Mouse (Mus musculus) hindbrain, embryonic 15.5 days (tissue): ENCODE measurements around the gene Zfp664. TPM values are rescaled to one million over a fixed set of nuclear protein-coding genes. Genes with fewer than 3 reads are reported as not detected.

Source experiments
- ATAC-seq: fragments of 200-750 bp; cut with Nextera tagmentation; 2 replicates; pipeline ENCODE4 v1.8.0; 2017; ENCODE audit warnings: low read depth, moderate number of reproducible peaks, moderate TSS enrichment; ENCODE audit not compliant: low FRiP score
- H3K27ac ChIP-seq: fragments of 300-500 bp; sonication (generic); replicated peaks from 2 replicates; pipeline ENCODE4 v1.5.1; 2015; ENCODE audit warnings: mild to moderate bottlenecking, inconsistent platforms
- H3K27me3 ChIP-seq: fragments of 300-500 bp; sonication (generic); 2 replicates; pipeline ENCODE4 v1.6.1; 2015; ENCODE audit warnings: control low read depth, inconsistent platforms
- H3K36me3 ChIP-seq: fragments of 300-500 bp; sonication (generic); 2 replicates; pipeline ENCODE4 v1.6.1; 2015; ENCODE audit warnings: control low read depth, inconsistent platforms
- H3K4me1 ChIP-seq: fragments of 300-500 bp; sonication (generic); replicated peaks from 2 replicates; pipeline ENCODE4 v1.6.1; 2015; ENCODE audit warnings: control low read depth, inconsistent platforms
- H3K4me2 ChIP-seq: fragments of 300-500 bp; sonication (generic); 2 replicates; pipeline ENCODE4 v1.6.1; 2015; ENCODE audit warnings: moderate library complexity, mild to moderate bottlenecking, inconsistent platforms
- H3K4me3 ChIP-seq: fragments of 300-500 bp; sonication (generic); 2 replicates; pipeline ENCODE4 v1.5.1; 2015; ENCODE audit warnings: mild to moderate bottlenecking, inconsistent platforms
- H3K9ac ChIP-seq: fragments of 300-500 bp; sonication (generic); 2 replicates; pipeline ENCODE4 v1.6.1; 2015; ENCODE audit warnings: inconsistent platforms
- H3K9me3 ChIP-seq: fragments of 300-500 bp; sonication (generic); 2 replicates; pipeline ENCODE4 v1.6.1; 2016; ENCODE audit warnings: control low read depth, inconsistent platforms
- WGBS: fragments of 180-500 bp; shearing (Covaris S2); methylation state at CpG from one replicate; pipeline ENCODE4 v1.1.7; 2015; 5-methylcytosine and 5-hydroxymethylcytosine counted together
- polyA plus RNA-seq: library from polyadenylated mRNA; unstranded; fragments of >200 nt; fragmentation: Nextera tagmentation; extraction: Ambion mirVana; gene quantifications from 2 replicates; pipeline ENCODE4 v1.2.1, GENCODE M21; 2015

Gene Zfp664
- polyA plus RNA-seq, 1 experiment from 2014 or later = 103 TPM

DNA sequence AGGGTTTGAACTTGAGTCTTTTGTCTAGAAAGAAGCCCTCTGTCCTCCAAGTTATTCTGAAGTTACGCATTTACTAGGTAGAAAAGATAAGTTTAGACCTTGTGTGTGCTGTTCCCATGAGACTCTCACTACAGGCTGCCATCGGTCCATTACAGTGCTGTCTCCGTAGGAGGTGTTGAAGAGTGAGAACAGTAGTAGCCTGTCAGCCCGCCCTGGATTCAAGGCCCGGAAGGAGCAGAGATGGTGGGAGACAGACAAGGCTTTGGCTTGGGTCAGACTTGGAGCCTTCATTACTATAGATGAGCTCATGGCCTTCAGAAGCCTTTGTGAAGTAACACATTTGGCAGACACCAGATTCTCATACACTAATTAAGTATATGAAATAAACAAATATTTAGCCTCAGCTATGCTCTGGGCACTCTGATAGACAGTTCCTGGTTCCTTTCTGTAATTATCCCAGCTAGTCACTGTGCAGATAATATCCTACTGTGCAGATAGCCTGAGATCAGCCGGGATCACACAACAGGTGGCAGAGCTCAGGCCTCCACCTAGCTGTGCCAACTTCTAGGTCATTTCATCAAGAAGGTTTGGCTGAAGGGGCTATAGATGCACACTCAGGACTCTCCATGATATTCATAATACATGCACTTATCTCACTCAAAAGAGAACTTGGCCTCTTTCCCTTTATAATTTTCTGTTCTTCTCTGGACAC lies 11.6 kb downstream of the Zfp664 start:
- H3K27ac ChIP-seq = no peak overlapping the region
- H3K9me3 ChIP-seq = no peaks in the 10 kb centered on the region
- H3K4me3 ChIP-seq = no peak overlapping the region
- peaks cover 42% of the 10 kb centered on the region for H3K4me1 ChIP-seq
- no peak overlapping the region for H3K4me2 ChIP-seq
- WGBS = 85% methylated on average over 6 of the region's 6 CpGs
- ATAC-seq = no peak
- H3K36me3 ChIP-seq = peaks cover 5% of the 10 kb centered on the region; the same call in 1 of the 2 replicates
- no peak overlapping the region for H3K9ac ChIP-seq
- H3K27me3 ChIP-seq = no peaks in the 10 kb centered on the region

- no peak for ATAC-seq
- Histone ChIP-seq H3K27ac (no peak overlapping the region), H3K4me1 (peaks cover 17% of the 10 kb centered on the region), H3K9me3 (no peaks in the 10 kb centered on the region), H3K27me3 (no peaks in the 10 kb centered on the region), H3K36me3 (peaks cover 5% of the 10 kb centered on the region; the same call in 1 of the 2 replicates), H3K4me2 (no peak overlapping the region), H3K9ac (no peak overlapping the region), H3K4me3 (no peak overlapping the region)
- WGBS = 78% methylated on average over 4 of the region's 4 CpGs
Measured at GRCm38 (mm10) chr5:124879251-124879650, 16.8 kb downstream of the Zfp664 start.

- Histone ChIP-seq H3K27ac (no peak overlapping the region), H3K4me3 (no peak overlapping the region), H3K9me3 (no peaks in the 10 kb centered on the region), H3K9ac (no peak overlapping the region), H3K4me1 (peaks cover 18% of the 10 kb centered on the region), H3K4me2 (no peak overlapping the region), H3K27me3 (no peaks in the 10 kb centered on the region), H3K36me3 (peaks cover 6% of the 10 kb centered on the region; the same call in 1 of the 2 replicates)
- 86% methylated on average over 6 of the region's 6 CpGs for WGBS
- no peak for ATAC-seq
Measured at GRCm38 (mm10) chr5:124879801-124880200, 17.3 kb downstream of the Zfp664 start.

DNA sequence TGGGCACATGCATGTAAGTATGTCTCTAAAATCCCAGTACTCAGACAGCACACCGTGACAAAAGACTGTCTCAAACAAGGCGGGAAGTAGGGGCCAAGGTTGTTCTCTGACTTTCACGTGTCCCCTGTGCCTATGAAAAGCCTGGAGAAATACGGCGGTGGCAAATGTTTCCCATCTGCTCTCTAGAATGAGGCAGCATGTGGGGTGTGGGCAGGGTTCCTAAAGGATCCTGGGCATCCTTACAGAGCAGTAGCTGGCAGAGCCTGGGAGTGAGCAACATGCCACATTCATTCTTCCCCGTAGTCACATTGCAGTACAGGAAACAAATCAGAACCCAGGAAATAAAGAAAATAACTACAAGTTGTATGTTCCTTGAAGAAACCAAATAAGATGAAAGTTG lies 21.4 kb downstream of the Zfp664 start:
- Histone ChIP-seq H3K27me3 (no peaks in the 10 kb centered on the region), H3K9me3 (no peaks in the 10 kb centered on the region), H3K27ac (no peak overlapping the region), H3K9ac (no peak overlapping the region), H3K4me3 (no peak overlapping the region), H3K36me3 (peaks cover 32% of the 10 kb centered on the region), H3K4me1 (0 out of 2 replicates have a peak, but pooled peaks cover 12% of the 10 kb centered on the region), H3K4me2 (no peak overlapping the region)
- ATAC-seq = no peak
- WGBS = 76% methylated on average over 6 of the region's 6 CpGs

- Histone ChIP-seq H3K4me1 (0 out of 2 replicates have a peak, but pooled peaks cover 6% of the 10 kb centered on the region), H3K9ac (no peak overlapping the region), H3K27ac (no peak overlapping the region), H3K4me3 (no peak overlapping the region), H3K9me3 (no peaks in the 10 kb centered on the region), H3K36me3 (peaks cover 37% of the 10 kb centered on the region), H3K27me3 (no peaks in the 10 kb centered on the region), H3K4me2 (no peak overlapping the region)
- ATAC-seq = no peak
- 94% methylated on average over 8 of the region's 8 CpGs for WGBS
Measured at GRCm38 (mm10) chr5:124888661-124889060, 26.2 kb downstream of the Zfp664 start.

GRCm38 (mm10) chr5:124891921-124892370 lies 29.5 kb downstream of the Zfp664 start:
- no peak overlapping the region for H3K27ac ChIP-seq
- H3K9ac ChIP-seq = no peak overlapping the region
- no peak overlapping the region for H3K4me2 ChIP-seq
- H3K4me3 ChIP-seq = no peak overlapping the region
- H3K9me3 ChIP-seq = no peaks in the 10 kb centered on the region
- WGBS = 65% methylated on average over 3 of the region's 3 CpGs
- peaks cover 15% of the 10 kb centered on the region for H3K36me3 ChIP-seq
- no peaks in the 10 kb centered on the region for H3K27me3 ChIP-seq
- no peak for ATAC-seq
- no peaks in the 10 kb centered on the region for H3K4me1 ChIP-seq

DNA sequence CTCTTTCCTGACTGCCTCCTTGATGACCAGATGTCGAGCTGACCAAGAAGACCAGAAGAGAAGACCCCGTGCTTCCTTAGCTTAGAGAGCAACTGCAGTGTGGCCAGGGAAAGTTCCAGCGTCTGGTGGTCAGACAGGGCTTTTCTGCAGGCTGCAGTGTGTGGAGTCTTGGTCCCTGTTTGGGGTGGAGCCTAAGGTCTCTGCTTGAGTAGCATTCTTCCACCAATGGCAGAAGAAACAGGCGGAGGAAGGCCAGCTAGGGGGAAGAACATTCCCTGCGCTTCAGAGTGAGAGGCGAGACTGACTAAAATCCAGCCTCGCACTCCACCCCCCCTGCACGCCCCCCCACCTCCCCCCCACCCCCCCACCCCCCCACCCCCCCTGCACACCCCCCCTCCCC lies 33.6 kb downstream of the Zfp664 start:
- H3K4me3 ChIP-seq = no peak overlapping the region
- 58% methylated on average over 7 of the region's 8 CpGs for WGBS
- H3K4me2 ChIP-seq = no peak overlapping the region
- no peak for ATAC-seq
- H3K27me3 ChIP-seq = no peaks in the 10 kb centered on the region
- no peak overlapping the region for H3K9ac ChIP-seq
- no peaks in the 10 kb centered on the region for H3K36me3 ChIP-seq
- H3K27ac ChIP-seq = no peak overlapping the region
- H3K4me1 ChIP-seq = peaks cover 5% of the 10 kb centered on the region
- H3K9me3 ChIP-seq = no peaks in the 10 kb centered on the region

DNA sequence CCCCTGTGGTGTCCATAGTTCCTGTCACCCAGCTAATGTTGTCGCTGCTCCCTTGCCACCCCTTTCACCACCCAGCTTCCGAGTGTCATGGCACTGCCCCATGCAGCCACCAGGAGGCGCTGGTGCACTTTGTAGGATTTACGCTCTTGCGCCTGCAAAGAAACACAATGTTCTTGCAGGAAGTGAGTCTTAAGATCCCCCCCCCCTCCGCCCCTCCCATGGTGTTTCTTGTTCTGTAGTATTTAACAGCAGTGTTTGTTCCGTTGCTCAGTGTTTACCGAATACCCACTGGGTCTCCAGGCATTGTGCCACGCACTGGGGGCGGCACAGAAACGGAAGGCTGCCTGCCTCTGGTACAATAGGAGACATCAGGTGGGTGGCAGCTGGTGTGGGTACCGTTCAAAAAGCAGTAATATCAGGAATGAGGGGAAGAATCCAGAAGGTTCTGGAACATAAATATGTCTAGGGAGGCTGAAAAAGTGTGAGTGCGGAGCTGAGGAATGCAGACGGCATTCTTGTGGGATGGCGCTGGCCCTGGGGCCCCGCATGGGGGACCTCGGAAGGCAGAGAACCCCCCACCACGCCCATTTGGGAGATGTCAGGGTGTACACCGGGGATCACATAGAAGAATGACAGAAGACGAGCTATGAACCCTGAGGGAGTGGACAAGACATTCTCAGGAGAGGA lies 37.6 kb downstream of the Zfp664 start:
- Histone ChIP-seq H3K4me1 (peaks cover 14% of the 10 kb centered on the region), H3K36me3 (no peaks in the 10 kb centered on the region), H3K27me3 (no peaks in the 10 kb centered on the region), H3K27ac (no peak overlapping the region), H3K9me3 (no peaks in the 10 kb centered on the region), H3K9ac (no peak overlapping the region), H3K4me3 (no peak overlapping the region), H3K4me2 (peak overlapping the region; percentile 37)
- 25% methylated on average over 20 of the region's 20 CpGs for WGBS
- ATAC-seq = peak; percentile 67; the same call in 1 of the 2 replicates

DNA sequence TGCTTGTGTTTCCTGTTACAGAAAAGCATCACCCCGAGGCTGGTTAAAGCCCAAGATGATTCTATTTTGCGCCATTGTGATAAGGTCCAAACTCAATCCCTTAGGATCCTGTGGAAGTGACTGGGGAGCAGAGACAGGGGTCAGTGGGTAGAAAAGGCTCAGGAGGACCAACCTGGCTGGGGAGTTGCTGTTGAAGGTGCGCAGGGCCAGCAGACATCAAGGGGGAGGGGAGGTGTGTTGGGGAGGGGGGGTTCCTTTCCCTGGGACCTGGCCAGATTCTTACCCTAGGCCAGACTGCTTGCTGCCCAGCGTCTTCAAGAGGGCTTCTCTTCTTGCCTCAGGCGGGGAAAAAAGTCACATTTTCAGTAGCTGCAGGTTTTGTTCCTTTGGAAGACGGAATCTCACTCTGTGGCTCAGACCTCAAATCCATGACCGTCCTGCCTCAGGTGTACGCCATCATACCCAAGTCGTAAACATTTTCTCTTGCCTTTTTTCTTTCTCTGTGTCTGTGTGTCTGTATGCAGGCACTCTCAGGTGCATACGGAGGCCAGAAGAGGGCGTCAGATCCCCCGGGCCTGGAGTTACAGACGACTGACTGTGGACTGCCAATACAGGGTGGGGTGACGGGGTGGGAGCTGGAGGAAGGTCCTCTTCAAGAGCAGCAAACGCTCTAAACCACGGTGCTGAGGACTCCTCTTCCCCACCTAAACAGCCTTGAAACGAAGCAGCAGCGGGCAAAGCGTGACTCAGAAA lies 38.4 kb downstream of the Zfp664 start:
- Histone ChIP-seq H3K4me3 (no peak overlapping the region), H3K9me3 (no peaks in the 10 kb centered on the region), H3K36me3 (no peaks in the 10 kb centered on the region), H3K9ac (no peak overlapping the region), H3K27me3 (no peaks in the 10 kb centered on the region), H3K4me2 (no peak overlapping the region), H3K4me1 (peaks cover 14% of the 10 kb centered on the region), H3K27ac (no peak overlapping the region)
- no peak for ATAC-seq
- WGBS = 74% methylated on average over 19 of the region's 19 CpGs

DNA sequence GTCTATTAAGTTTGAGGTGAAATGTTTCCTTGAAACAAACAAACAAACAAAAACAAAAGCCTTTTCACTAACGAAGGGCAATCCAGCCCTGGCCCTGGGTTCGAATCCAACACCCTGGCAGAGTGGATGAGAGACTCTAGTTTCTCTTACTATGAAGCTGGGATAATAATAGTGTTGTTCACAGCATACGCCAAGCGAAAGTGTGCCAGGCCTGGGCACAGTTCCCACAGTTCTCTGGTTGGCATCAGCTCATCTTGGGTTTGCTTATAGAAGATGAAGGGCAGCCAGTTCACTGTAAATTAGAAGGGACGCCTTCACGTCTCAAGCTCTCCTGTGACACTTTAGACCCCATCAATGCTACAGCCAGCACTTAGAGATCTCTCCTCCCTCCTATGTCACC lies 39.2 kb downstream of the Zfp664 start:
- WGBS = 69% methylated on average over 6 of the region's 6 CpGs
- H3K27ac ChIP-seq = peak overlapping the region; percentile 54
- H3K4me2 ChIP-seq = no peak overlapping the region
- H3K27me3 ChIP-seq = no peaks in the 10 kb centered on the region
- peaks cover 14% of the 10 kb centered on the region for H3K4me1 ChIP-seq
- H3K36me3 ChIP-seq = no peaks in the 10 kb centered on the region
- H3K9me3 ChIP-seq = no peaks in the 10 kb centered on the region
- no peak overlapping the region for H3K9ac ChIP-seq
- ATAC-seq = no peak
- H3K4me3 ChIP-seq = no peak overlapping the region

GRCm38 (mm10) chr5:124902195-124902594 lies 39.7 kb downstream of the Zfp664 start:
- Histone ChIP-seq H3K27ac (peak overlapping the region; percentile 54), H3K27me3 (no peaks in the 10 kb centered on the region), H3K9me3 (no peaks in the 10 kb centered on the region), H3K4me3 (no peak overlapping the region), H3K4me1 (peaks cover 14% of the 10 kb centered on the region), H3K9ac (no peak overlapping the region), H3K4me2 (no peak overlapping the region), H3K36me3 (no peaks in the 10 kb centered on the region)
- ATAC-seq = peak; percentile 49; the same call in 1 of the 2 replicates
- 68% methylated on average over 10 of the region's 10 CpGs for WGBS

- no peak overlapping the region for H3K27ac ChIP-seq
- no peak overlapping the region for H3K4me3 ChIP-seq
- H3K27me3 ChIP-seq = no peaks in the 10 kb centered on the region
- WGBS = 83% methylated on average over 4 of the region's 4 CpGs
- no peaks in the 10 kb centered on the region for H3K36me3 ChIP-seq
- no peak for ATAC-seq
- H3K9me3 ChIP-seq = no peaks in the 10 kb centered on the region
- peaks cover 14% of the 10 kb centered on the region for H3K4me1 ChIP-seq
- H3K9ac ChIP-seq = no peak overlapping the region
- H3K4me2 ChIP-seq = no peak overlapping the region
Measured at GRCm38 (mm10) chr5:124903852-124904251, 41.4 kb downstream of the Zfp664 start.
